Mouse (Mus musculus) T-helper 2 cell (primary cell): ENCODE data around the gene Lrig1.

Source experiments
- in situ Hi-C: fragments of 300-600 bp; cut with MboI, MseI; formaldehyde crosslinking; loops from one replicate; pipeline ENCODE4 v1.15.1; 2025; ENCODE audit warnings: high pct_unique_total_duplicates

Gene Lrig1

DNA sequence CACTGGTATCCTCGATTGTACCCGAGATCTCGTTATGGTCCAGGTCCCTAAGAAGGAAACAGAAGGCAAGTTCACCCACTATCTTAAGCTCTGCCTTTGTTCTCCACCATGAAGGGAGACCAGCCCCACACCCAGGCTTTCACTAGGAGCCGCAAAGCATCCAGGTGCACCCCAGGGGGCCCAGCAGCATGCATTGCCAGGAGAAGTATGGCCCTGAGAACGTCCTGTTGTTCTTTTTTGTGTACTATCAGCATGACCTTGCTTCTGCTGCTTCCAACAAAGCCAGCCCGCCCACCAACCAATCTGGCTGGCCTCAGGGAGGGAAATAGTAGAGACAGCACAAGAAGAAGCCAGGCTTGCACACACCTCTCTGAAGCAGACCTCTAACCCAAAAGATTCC is 79.7 kb downstream of the Lrig1 start:
- in situ Hi-C loops, result no loop called here

GRCm38 (mm10) chr6:94618671-94619070 is 81.3 kb downstream of the Lrig1 start:
- in situ Hi-C loops, result no loop called here

DNA sequence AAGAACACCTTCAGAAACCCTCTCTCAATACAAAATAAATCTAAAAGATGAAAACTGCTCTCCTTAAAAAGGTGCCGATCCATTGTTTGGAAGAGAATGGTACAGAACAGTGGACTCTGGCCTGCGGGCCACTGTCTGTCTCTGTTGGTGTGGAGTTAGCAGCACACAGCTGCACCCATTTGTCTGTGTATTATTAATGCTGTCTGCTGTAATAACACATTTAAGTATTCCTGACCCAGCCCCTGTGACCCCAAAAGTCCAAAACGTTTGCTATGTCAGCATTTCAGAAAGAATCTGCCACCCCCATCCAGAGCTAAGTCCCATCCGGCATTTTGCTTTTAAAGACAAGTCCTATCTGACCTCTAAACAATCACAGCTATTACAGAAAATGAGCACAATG is 84.0 kb downstream of the Lrig1 start:
- in situ Hi-C loops, result no loop called here

DNA sequence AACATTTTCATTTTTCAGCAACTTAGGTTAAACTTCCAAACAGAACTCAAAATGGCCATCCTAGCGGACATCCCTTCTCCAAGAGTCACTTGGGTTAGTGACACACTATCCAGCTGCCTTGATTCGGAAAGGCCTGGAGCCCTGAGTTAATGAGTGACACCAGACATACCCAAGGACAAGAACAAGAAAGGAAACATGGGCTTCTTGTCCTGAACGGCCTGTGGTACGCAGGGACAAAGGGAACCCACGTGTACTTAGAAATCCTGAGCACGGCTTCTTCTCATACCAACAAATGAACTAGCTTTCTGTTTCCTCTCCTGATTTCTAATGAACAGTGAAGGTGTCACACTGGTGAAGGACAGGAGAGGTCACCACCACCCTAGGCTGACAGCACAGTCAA is 85.6 kb downstream of the Lrig1 start:
- in situ Hi-C loops, result no loop called here

- in situ Hi-C loops, result no loop called here
These were observed 86.6 kb downstream of the Lrig1 start for GRCm38 (mm10) chr6:94613235-94613895.

DNA sequence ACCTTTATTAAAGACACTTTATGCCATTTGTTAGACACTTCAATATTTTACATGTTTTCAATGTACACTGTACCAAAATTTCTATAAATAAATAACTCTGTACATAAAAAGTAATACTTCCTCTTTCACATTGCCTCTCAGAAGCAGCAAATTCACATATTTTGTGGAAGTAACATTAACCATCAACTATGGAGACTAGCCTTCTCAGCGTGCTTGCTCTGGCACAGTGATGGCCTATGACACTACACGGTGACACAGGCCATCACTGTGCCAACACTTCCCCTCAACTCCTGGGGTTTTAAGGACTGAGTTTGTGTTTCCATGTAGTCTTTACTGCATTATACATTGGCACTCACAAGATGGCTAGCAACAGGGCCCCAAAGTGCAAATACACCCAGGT is 95.4 kb downstream of the Lrig1 start:
- in situ Hi-C loops, result loop anchor here (5.0 to 10.0 kb wide), 2 partner anchors 62 to 360 kb away; no protein-coding TSS in a partner anchor

- in situ Hi-C loops, result loop anchor here (5.0 to 10.0 kb wide), 2 partner anchors 62 to 361 kb away; no protein-coding TSS in a partner anchor
These were observed 95.9 kb downstream of the Lrig1 start for GRCm38 (mm10) chr6:94604072-94604471.

GRCm38 (mm10) chr6:94601811-94602210 is 98.1 kb downstream of the Lrig1 start:
- in situ Hi-C loops, result loop anchor here (5.0 to 10.0 kb wide), 2 partner anchors 60 to 363 kb away; no protein-coding TSS in a partner anchor

- in situ Hi-C loops, result loop anchor here (5.0 to 10.0 kb wide), 2 partner anchors 59 to 364 kb away; no protein-coding TSS in a partner anchor
These were observed 98.9 kb downstream of the Lrig1 start for GRCm38 (mm10) chr6:94601101-94601500.

DNA sequence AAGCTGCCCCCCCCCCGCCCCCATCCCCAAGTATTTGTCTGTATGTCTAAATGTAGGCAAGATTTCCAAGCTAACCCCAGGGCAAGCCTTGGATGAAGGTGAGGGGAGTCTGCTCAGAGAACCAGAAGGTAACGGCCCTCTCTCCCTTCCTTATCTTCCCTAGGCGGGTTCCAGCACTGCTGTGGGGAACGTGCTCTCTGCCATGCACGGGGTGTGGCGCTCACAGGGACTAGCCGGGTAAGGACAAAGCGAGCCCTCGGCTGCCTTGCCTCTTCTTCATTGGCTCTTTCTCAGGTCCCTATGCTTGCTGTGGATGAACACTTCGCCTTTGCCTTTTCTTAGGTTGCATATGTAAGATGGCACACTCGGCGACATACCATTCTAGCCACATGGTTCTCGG is 100.9 kb downstream of the Lrig1 start:
- in situ Hi-C loops, result no loop called here

GRCm38 (mm10) chr6:94598421-94598820 is 101.5 kb downstream of the Lrig1 start:
- in situ Hi-C loops, result no loop called here

DNA sequence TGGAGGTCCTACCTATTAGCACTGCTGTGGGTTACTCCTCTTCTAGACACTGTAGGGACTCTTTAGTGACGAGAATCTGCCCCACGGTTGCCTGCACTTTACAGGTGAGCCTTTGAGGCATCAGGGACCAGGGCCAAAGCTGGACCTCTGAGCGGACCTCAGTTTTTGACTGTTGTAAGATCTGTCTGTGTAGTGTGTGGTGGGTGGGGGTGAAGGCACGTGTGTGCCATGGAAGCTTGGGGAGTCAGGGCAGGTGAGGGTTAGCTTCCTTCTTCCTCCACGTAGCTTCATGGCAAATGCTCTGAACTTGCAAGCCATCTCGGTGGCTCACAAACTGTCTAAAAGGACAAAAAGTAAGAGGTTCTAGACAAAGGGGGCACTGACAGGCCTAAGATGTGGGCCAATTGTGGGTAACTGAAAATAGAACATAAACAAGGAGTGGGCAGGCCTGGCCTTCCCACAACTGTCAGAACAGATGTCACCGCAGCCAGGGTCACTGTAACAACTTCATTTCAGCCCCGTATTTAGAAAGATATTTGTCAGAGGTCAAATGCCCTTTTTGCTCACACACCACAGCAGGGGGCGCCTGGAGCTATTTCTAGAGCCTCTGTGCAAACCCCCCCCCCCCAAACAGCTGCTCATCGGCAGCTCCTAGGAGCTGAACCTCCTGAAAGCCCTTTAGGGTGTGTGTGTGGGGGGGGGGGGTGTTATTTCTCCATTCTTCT is 103.0 kb downstream of the Lrig1 start:
- in situ Hi-C loops, result no loop called here

- in situ Hi-C loops, result no loop called here
These were observed 103.8 kb downstream of the Lrig1 start for GRCm38 (mm10) chr6:94596051-94596760.

GRCm38 (mm10) chr6:94595206-94595605 is 104.8 kb downstream of the Lrig1 start:
- in situ Hi-C loops, result no loop called here

GRCm38 (mm10) chr6:94594711-94595110 is 105.2 kb downstream of the Lrig1 start:
- in situ Hi-C loops, result no loop called here

GRCm38 (mm10) chr6:94594096-94594665 is 105.8 kb downstream of the Lrig1 start:
- in situ Hi-C loops, result no loop called here

GRCm38 (mm10) chr6:94592710-94593109 is 107.2 kb downstream of the Lrig1 start:
- in situ Hi-C loops, result no loop called here

GRCm38 (mm10) chr6:94592243-94592642 is 107.7 kb downstream of the Lrig1 start:
- in situ Hi-C loops, result no loop called here

DNA sequence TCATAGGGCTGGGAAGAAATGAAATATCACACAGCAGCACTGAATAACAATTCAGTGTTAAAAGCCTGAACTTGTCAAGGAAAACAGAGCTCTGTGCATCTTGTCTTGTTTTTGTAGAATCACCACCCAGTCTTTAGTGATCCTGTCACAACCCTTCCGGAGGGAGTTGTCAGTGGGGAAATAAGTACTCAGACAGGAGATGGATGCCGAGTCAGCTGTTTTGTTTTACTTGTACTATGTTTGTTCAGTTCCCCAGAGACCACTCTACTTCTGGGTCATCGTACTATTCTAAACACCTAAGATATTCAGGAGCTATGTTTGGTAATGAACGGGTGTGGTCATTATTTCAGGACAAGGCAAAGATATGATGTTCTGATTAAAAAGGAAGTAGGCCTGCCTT is 111.6 kb downstream of the Lrig1 start:
- in situ Hi-C loops, result no loop called here

GRCm38 (mm10) chr6:94584976-94585375 is 115.0 kb downstream of the Lrig1 start:
- in situ Hi-C loops, result no loop called here

GRCm38 (mm10) chr6:94584147-94584695 is 115.7 kb downstream of the Lrig1 start:
- in situ Hi-C loops, result no loop called here

- in situ Hi-C loops, result no loop called here
These were observed 117.9 kb downstream of the Lrig1 start for GRCm38 (mm10) chr6:94582055-94582454.
